Mouse (Mus musculus): ENCODE measurements around the gene Sncg. TPM values are rescaled to one million over a fixed set of nuclear protein-coding genes. Genes with fewer than 3 reads are reported as not detected.

Sncg gene
- total and polyA plus RNA-seq, 3 experiments = not detected

GRCm38 (mm10) chr14:34327618-34328017 lies 47.0 kb downstream of the Sncg start:
- TF ChIP-seq RAD21 (IDR thresholded peaks at IDR 0.05; ENCODE audit: low read depth, low read length) = no peak
- TF ChIP-seq GABPA (IDR thresholded peaks at IDR 0.05; ENCODE audit: low read depth, low read length) = no peak
- TF ChIP-seq CTCF (IDR thresholded peaks at IDR 0.05 in 2 of 3, conservative IDR thresholded peaks at IDR 0.05 in 1 of 3; ENCODE audit: control insufficient read depth in 1 of 3, insufficient read depth in 1 of 3, low read depth in 2 of 3, low read length in 3 of 3, poor library complexity in 1 of 3, severe bottlenecking in 1 of 3) = no peak
- TF ChIP-seq KAT2A (conservative IDR thresholded peaks at IDR 0.05; ENCODE audit: low read depth, low read length) = no peak
- 0 out of 2 replicates have a peak, but pooled peaks have one; percentile 48 for TF ChIP-seq RCOR1 (IDR thresholded peaks at IDR 0.05; ENCODE audit: low read depth, low read length)
- TF ChIP-seq ZKSCAN1 (IDR thresholded peaks at IDR 0.05; ENCODE audit: low read depth, low read length) = peak; percentile 87
- no peak for TF ChIP-seq JUND (IDR thresholded peaks at IDR 0.05; ENCODE audit: low read depth, low read length)
- no peak for TF ChIP-seq TBP (IDR thresholded peaks at IDR 0.05; ENCODE audit: low read depth, low read length)
- TF ChIP-seq ZNF384 (IDR thresholded peaks at IDR 0.05; ENCODE audit: low read depth, low read length) = no peak
- TF ChIP-seq POLR2A (IDR thresholded peaks at IDR 0.05; ENCODE audit: control insufficient read depth in 1 of 2, insufficient read depth in 1 of 2, low read depth in 1 of 2, low read length in 2 of 2, poor library complexity in 1 of 2) = no peak
- TF ChIP-seq MYB (IDR thresholded peaks at IDR 0.05; ENCODE audit: low read depth, low read length) = 0 out of 2 replicates have a peak, but pooled peaks have one; percentile 50
- no peak for TF ChIP-seq CHD2 (IDR thresholded peaks at IDR 0.05; ENCODE audit: low read length)
- TF ChIP-seq UBTF (IDR thresholded peaks at IDR 0.05; ENCODE audit: borderline replicate concordance, insufficient read depth, low read depth, low read length) = no peak
- TF ChIP-seq TAL1 (IDR thresholded peaks at IDR 0.05; ENCODE audit: low read length) = peak; percentile 53
- no peak for TF ChIP-seq HCFC1 (IDR thresholded peaks at IDR 0.05; ENCODE audit: low read depth, low read length)
- TF ChIP-seq POLR2AphosphoS2 (IDR thresholded peaks at IDR 0.05; ENCODE audit: low read length) = no peak
- TF ChIP-seq ZMIZ1 (IDR thresholded peaks at IDR 0.05; ENCODE audit: low read depth, low read length) = no peak
- TF ChIP-seq SMC3 (IDR thresholded peaks at IDR 0.05; ENCODE audit: low read depth, low read length) = no peak
- 0 out of 2 replicates have a peak, but pooled peaks have one; percentile 18 for TF ChIP-seq ETS1 (IDR thresholded peaks at IDR 0.05; ENCODE audit: low read depth, low read length)
- 0 out of 2 replicates have a peak, but pooled peaks have one; percentile 19 for TF ChIP-seq TCF12 (IDR thresholded peaks at IDR 0.05; ENCODE audit: low read depth, low read length)
- peak; percentile 69 for TF ChIP-seq EP300 (IDR thresholded peaks at IDR 0.05; ENCODE audit: low read depth in 1 of 2, low read length in 2 of 2)
- peak; percentile 68; the same call in 1 of the 2 replicates for TF ChIP-seq BHLHE40 (IDR thresholded peaks at IDR 0.05; ENCODE audit: borderline replicate concordance, low read depth, low read length)
- no peak for TF ChIP-seq USF1 (IDR thresholded peaks at IDR 0.05; ENCODE audit: low read depth, low read length)
- TF ChIP-seq NELFE (IDR thresholded peaks at IDR 0.05; ENCODE audit: low read depth, low read length) = no peak
- TF ChIP-seq MYC (IDR thresholded peaks at IDR 0.05; ENCODE audit: low read depth, low read length) = no peak
- TF ChIP-seq GATA1 (IDR thresholded peaks at IDR 0.05; ENCODE audit: low read depth, low read length) = peak; percentile 71
- no peak for TF ChIP-seq NRF1 (IDR thresholded peaks at IDR 0.05; ENCODE audit: insufficient read depth, low read depth, low read length, poor library complexity, severe bottlenecking)
- no peak overlapping the region for H3K27ac ChIP-seq (ENCODE audit: control insufficient read depth, low read depth, low read length)
- H3K27me3 ChIP-seq (ENCODE audit: control insufficient read depth in 1 of 2, insufficient read depth in 2 of 2, low read length in 2 of 2) = no peaks in the 10 kb centered on the region
- H3K9ac ChIP-seq (ENCODE audit: control insufficient read depth, low read depth, low read length, poor library complexity, severe bottlenecking) = no peak overlapping the region
- H3K79me2 ChIP-seq (ENCODE audit: control insufficient read depth, insufficient read depth, low read length, poor library complexity) = no peaks in the 10 kb centered on the region
- DNase-seq (ENCODE audit: low read depth, low spot score) = peak; percentile 44
- H3K4me1 ChIP-seq (ENCODE audit: control insufficient read depth in 1 of 2, insufficient read depth in 2 of 2, low read length in 2 of 2) = peaks cover 8 to 19% of the 10 kb centered on the region in 2 experiments
- H3K36me3 ChIP-seq (ENCODE audit: control insufficient read depth in 1 of 2, insufficient read depth in 2 of 2, low read length in 2 of 2) = peaks cover 28 to 29% of the 10 kb centered on the region in 2 experiments
- H3K9me3 ChIP-seq (replicated peaks; ENCODE audit: insufficient read depth, low read length) = no peaks in the 10 kb centered on the region
- no peak overlapping the region for H3K4me3 ChIP-seq (ENCODE audit: control insufficient read depth in 1 of 2, insufficient read depth in 1 of 2, low read depth in 2 of 2, low read length in 2 of 2)
